Mouse (Mus musculus) midbrain, embryonic 13.5 days (tissue): ENCODE data around the gene Nck1. TPM values are rescaled to one million over a fixed set of nuclear protein-coding genes. Genes with fewer than 3 reads are reported as not detected.

Experiments used
- ATAC-seq: fragments of 200-750 bp; cut with Nextera tagmentation; 2 replicates; pipeline ENCODE4 v1.8.0; 2017; ENCODE audit warnings: mild to moderate bottlenecking, moderate TSS enrichment, moderate library complexity
- H3K27ac ChIP-seq: fragments of 300-500 bp; sonication (generic); 2 replicates; pipeline ENCODE4 v1.5.1; 2015; ENCODE audit warnings: inconsistent platforms, mild to moderate bottlenecking, moderate library complexity
- H3K27me3 ChIP-seq: fragments of 300-500 bp; sonication (generic); 2 replicates; pipeline ENCODE4 v1.6.1; 2015; ENCODE audit warnings: mild to moderate bottlenecking, inconsistent platforms
- H3K36me3 ChIP-seq: fragments of 300-500 bp; sonication (generic); 2 replicates; pipeline ENCODE4 v1.6.1; 2015; ENCODE audit warnings: mild to moderate bottlenecking, inconsistent platforms
- H3K4me1 ChIP-seq: fragments of 300-500 bp; sonication (generic); replicated peaks from 2 replicates; pipeline ENCODE4 v1.6.1; 2015; ENCODE audit warnings: inconsistent platforms
- H3K4me2 ChIP-seq: fragments of 300-500 bp; sonication (generic); replicated peaks from 2 replicates; pipeline ENCODE4 v1.6.1; 2015; ENCODE audit warnings: moderate library complexity, mild to moderate bottlenecking, inconsistent platforms
- H3K4me3 ChIP-seq: fragments of 300-500 bp; sonication (generic); replicated peaks from 2 replicates; pipeline ENCODE4 v1.5.1; 2015; ENCODE audit warnings: mild to moderate bottlenecking, inconsistent platforms
- H3K9ac ChIP-seq: fragments of 300-500 bp; sonication (generic); replicated peaks from 2 replicates; pipeline ENCODE4 v1.6.1; 2015; ENCODE audit warnings: mild to moderate bottlenecking, inconsistent platforms
- H3K9me3 ChIP-seq: fragments of 300-500 bp; sonication (generic); 2 replicates; pipeline ENCODE4 v1.6.1; 2016; ENCODE audit warnings: mild to moderate bottlenecking, inconsistent platforms
- WGBS: fragments of 180-500 bp; shearing (Covaris S2); methylation state at CpG from one replicate; pipeline ENCODE4 v1.1.7; 2015; 5-methylcytosine and 5-hydroxymethylcytosine counted together
- polyA plus RNA-seq: library from polyadenylated mRNA; unstranded; fragments of >200 nt; fragmentation: Nextera tagmentation; extraction: Ambion mirVana; gene quantifications from 2 replicates; pipeline ENCODE4 v1.2.1, GENCODE M21; 2015

Nck1 gene
- polyA plus RNA-seq, 1 experiment from 2014 or later, result 61.6 TPM

GRCm38 (mm10) chr9:100569798-100570625 is 24.1 kb upstream of the Nck1 start:
- Histone ChIP-seq H3K4me1 (peaks cover 10% of the 10 kb centered on the region), H3K4me2 (peak overlapping the region; percentile 60), H3K9ac (peak overlapping the region; percentile 78), H3K9me3 (no peaks in the 10 kb centered on the region), H3K36me3 (no peaks in the 10 kb centered on the region), H3K27me3 (peaks cover 3% of the 10 kb centered on the region; the same call in 1 of the 2 replicates), H3K27ac (no peak overlapping the region), H3K4me3 (peak overlapping the region; percentile 68)
- WGBS, result 10% methylated on average over 32 of the region's 32 CpGs
- ATAC-seq, result peak; percentile 29; the same call in 1 of the 2 replicates

GRCm38 (mm10) chr9:100560251-100560890 is 14.4 kb upstream of the Nck1 start:
- H3K27me3 ChIP-seq, result no peaks in the 10 kb centered on the region
- ATAC-seq, result no peak
- WGBS, result 84% methylated on average over 10 of the region's 10 CpGs
- no peak overlapping the region for H3K27ac ChIP-seq
- H3K9me3 ChIP-seq, result no peaks in the 10 kb centered on the region
- no peaks in the 10 kb centered on the region for H3K36me3 ChIP-seq
- H3K9ac ChIP-seq, result no peak overlapping the region
- H3K4me3 ChIP-seq, result no peak overlapping the region
- H3K4me1 ChIP-seq, result no peaks in the 10 kb centered on the region
- no peak overlapping the region for H3K4me2 ChIP-seq

DNA sequence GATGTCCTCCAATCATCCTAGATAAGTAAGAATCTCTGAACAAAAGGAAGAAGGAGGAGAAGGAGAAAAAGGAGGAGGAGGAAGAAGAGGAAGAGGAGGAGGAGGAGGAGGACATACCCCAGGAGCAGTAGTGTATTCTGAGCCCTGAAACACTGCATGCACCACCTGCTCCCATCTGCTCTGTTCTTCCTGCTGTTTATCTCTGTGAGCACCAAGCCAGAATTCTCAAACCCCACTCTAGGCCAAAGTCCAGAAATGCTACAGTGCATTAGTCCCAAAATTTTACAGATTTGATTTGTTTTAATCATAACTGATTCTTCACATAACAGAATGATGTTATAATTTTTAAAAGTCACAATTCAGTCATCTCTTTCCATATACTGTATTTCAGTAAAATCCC is 13.1 kb upstream of the Nck1 start:
- Histone ChIP-seq H3K9me3 (no peaks in the 10 kb centered on the region), H3K4me2 (no peak overlapping the region), H3K27ac (no peak overlapping the region), H3K27me3 (no peaks in the 10 kb centered on the region), H3K4me1 (no peaks in the 10 kb centered on the region), H3K9ac (no peak overlapping the region), H3K4me3 (no peak overlapping the region), H3K36me3 (no peaks in the 10 kb centered on the region)
- no peak for ATAC-seq

DNA sequence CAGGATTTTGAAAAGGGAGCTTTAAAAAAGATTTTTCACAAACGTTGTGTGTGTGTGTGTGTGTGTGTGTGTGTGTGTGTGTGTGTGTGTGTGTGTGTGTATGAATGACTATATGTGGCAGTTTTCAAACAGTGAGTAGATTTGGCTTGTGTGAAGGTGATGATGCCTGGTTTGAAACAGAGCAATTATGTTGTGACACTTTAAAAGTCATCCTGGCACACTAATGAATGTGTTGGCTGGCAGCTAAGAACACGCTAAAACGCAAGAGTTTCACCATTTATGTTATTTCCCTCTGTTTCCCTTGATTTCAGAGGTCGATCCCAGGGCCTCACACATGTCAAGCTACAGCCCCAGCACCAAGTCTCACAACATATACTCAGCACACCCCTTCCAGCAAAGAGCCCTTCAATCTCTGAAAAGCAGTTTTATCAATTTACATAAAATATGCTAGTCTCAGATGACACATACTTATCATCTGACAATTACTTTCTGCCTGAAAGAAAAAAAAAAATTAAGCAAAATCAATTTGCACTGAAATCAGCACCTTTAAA is 12.2 kb upstream of the Nck1 start:
- WGBS, result 84% methylated on average over 4 of the region's 4 CpGs
- Histone ChIP-seq H3K4me3 (no peak overlapping the region), H3K9ac (no peak overlapping the region), H3K27ac (no peak overlapping the region), H3K36me3 (peaks cover 2% of the 10 kb centered on the region), H3K4me2 (no peak overlapping the region), H3K4me1 (no peaks in the 10 kb centered on the region), H3K27me3 (no peaks in the 10 kb centered on the region), H3K9me3 (no peaks in the 10 kb centered on the region)
- ATAC-seq, result no peak

- Histone ChIP-seq H3K36me3 (peaks cover 10% of the 10 kb centered on the region), H3K9ac (no peak overlapping the region), H3K9me3 (no peaks in the 10 kb centered on the region), H3K4me2 (no peak overlapping the region), H3K4me1 (no peaks in the 10 kb centered on the region), H3K4me3 (no peak overlapping the region), H3K27ac (no peak overlapping the region), H3K27me3 (no peaks in the 10 kb centered on the region)
- ATAC-seq, result no peak
- WGBS, result 80% methylated on average over 5 of the region's 5 CpGs
These were observed 9.8 kb upstream of the Nck1 start for GRCm38 (mm10) chr9:100555686-100556085.

GRCm38 (mm10) chr9:100548313-100548712 is 2.4 kb upstream of the Nck1 start:
- H3K9me3 ChIP-seq, result peaks cover 11% of the 10 kb centered on the region; the same call in 1 of the 2 replicates
- H3K36me3 ChIP-seq, result peaks cover 22% of the 10 kb centered on the region
- peaks cover 22% of the 10 kb centered on the region for H3K4me1 ChIP-seq
- H3K4me3 ChIP-seq, result no peak overlapping the region
- no peak overlapping the region for H3K4me2 ChIP-seq
- no peak overlapping the region for H3K9ac ChIP-seq
- H3K27me3 ChIP-seq, result no peaks in the 10 kb centered on the region
- no peak overlapping the region for H3K27ac ChIP-seq
- no peak for ATAC-seq
- 88% methylated on average over 2 of the region's 2 CpGs for WGBS

GRCm38 (mm10) chr9:100546594-100546910 is 618 bp upstream of the Nck1 start:
- Histone ChIP-seq H3K9ac (peak overlapping the region; percentile 94), H3K4me1 (peaks cover 22% of the 10 kb centered on the region), H3K4me2 (peak overlapping the region; percentile 79), H3K27me3 (no peaks in the 10 kb centered on the region), H3K36me3 (peaks cover 12% of the 10 kb centered on the region), H3K27ac (peak overlapping the region; percentile 90), H3K9me3 (peaks cover 11% of the 10 kb centered on the region; the same call in 1 of the 2 replicates), H3K4me3 (peak overlapping the region; percentile 94)
- WGBS, result 11% methylated on average over 9 of the region's 9 CpGs
- peak; percentile 54 for ATAC-seq

DNA sequence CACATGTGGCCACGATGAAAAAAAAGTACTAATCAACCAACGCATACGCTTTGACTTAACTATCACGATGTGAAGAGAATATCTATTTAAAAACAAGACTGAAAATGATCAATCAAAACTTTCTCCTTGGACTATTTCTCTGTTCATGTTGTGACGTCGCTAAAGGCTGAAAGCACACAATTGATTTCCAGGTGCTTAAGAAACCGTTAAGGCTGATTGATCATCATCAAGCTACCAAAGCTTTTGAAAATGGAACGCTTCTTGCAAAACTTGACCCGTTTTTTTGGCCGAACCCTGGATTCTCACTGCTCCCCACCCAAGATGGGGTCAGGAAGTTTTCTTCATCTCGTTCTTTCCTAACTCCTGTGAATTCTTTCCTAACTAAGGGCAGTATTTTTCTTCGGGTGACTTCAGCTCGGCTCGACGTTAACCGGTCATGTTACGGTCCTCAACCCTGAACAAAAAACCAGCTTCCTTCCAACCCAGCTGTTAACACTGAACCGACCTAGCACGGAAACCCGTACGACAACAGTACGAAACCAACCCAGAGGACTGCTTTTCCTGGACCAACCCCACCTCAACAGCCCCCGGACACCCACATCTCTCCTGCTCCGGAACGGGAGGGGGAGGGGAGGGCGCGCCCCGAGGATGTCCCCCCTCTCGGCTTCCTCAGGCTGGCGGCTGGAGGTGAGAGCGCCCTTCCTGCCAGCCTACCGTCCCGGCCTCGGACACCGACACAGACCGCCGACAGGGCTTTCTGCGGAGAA is 803 bp downstream of the Nck1 start:
- peaks cover 12% of the 10 kb centered on the region for H3K36me3 ChIP-seq
- H3K4me1 ChIP-seq, result peaks cover 22% of the 10 kb centered on the region
- ATAC-seq, result no peak; the same call in 1 of the 2 replicates
- peak overlapping the region; percentile 94 for H3K4me3 ChIP-seq
- peak overlapping the region; percentile 90 for H3K27ac ChIP-seq
- no peaks in the 10 kb centered on the region for H3K27me3 ChIP-seq
- H3K9ac ChIP-seq, result peak overlapping the region; percentile 94
- under 1% methylated on average over 36 of the region's 38 CpGs for WGBS
- H3K4me2 ChIP-seq, result peak overlapping the region; percentile 79
- peaks cover 11% of the 10 kb centered on the region; the same call in 1 of the 2 replicates for H3K9me3 ChIP-seq

DNA sequence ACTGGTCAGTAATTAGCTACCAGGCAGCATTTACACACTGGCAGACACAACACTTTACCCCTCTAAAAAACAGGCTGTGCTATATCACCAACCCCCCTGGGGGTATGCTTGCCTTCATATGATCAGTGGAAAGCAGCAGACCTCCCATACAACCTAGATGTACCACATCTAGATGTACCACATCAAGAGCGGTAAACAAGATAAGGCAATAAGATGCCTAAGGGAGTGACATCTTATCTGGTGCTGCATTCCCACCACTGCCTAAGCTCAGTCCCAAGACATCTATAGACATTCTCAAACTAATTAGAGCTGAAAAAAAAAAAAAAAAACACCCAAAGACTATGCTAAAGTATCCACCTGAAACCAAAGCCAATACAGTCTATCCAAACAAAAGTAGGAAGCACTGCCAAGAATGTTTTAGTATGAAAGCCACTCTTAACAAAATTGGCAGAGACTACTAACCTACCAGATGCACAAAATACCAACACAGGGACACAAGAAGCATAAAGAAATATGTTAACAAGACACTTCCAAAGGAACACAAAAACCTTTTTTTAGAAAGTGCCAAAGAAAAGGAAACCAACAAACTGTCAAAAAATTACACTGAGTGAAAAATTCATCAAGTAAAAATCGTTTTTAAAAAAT is 10.2 kb downstream of the Nck1 start:
- Histone ChIP-seq H3K4me1 (no peaks in the 10 kb centered on the region), H3K9me3 (no peaks in the 10 kb centered on the region), H3K36me3 (no peaks in the 10 kb centered on the region), H3K4me2 (no peak overlapping the region), H3K27ac (no peak overlapping the region), H3K9ac (no peak overlapping the region), H3K27me3 (no peaks in the 10 kb centered on the region), H3K4me3 (no peak overlapping the region)
- ATAC-seq, result no peak
- 95% methylated on average over 2 of the region's 2 CpGs for WGBS

- Histone ChIP-seq H3K9me3 (no peaks in the 10 kb centered on the region), H3K27ac (no peak overlapping the region), H3K9ac (no peak overlapping the region), H3K4me2 (no peak overlapping the region), H3K36me3 (no peaks in the 10 kb centered on the region), H3K27me3 (no peaks in the 10 kb centered on the region), H3K4me3 (no peak overlapping the region), H3K4me1 (no peaks in the 10 kb centered on the region)
- 98% methylated on average over 3 of the region's 3 CpGs for WGBS
- no peak for ATAC-seq
These were observed 11.2 kb downstream of the Nck1 start for GRCm38 (mm10) chr9:100534686-100535085.

DNA sequence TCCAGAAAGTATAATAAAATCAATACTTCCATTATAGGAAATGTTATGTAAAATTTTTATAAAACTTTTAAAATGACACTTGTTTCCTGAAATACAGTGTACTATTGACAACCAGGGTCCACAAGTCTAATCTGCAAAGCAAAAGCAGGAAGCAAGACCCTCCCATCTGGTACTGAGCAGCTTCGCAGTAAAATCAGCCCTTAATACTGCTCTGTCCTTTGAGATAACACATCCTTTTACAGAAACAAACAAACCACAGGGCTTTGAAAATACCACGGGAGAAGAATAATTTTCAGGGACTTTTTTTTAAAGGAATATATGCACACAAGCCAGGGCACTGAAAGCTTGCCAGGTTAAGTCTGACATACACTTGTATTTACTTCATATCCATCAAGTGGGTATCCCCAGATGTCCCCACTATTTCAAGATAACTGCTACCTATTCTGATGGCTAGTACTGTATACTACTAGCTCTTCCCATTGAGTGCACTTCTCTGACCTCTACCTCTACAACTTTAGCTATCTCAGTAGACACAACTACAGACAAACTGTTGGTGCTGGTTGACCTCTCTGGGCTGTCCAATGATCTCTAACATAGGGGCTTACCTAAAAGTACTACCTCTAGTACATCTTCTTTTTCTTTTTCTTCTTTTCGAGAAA is 13.0 kb downstream of the Nck1 start:
- no peaks in the 10 kb centered on the region for H3K27me3 ChIP-seq
- no peak overlapping the region for H3K4me2 ChIP-seq
- 85% methylated on average over 3 of the region's 3 CpGs for WGBS
- no peak overlapping the region for H3K27ac ChIP-seq
- no peak overlapping the region for H3K9ac ChIP-seq
- H3K36me3 ChIP-seq, result 0 out of 2 replicates have a peak, but pooled peaks cover 3% of the 10 kb centered on the region
- no peak overlapping the region for H3K4me3 ChIP-seq
- ATAC-seq, result no peak
- no peaks in the 10 kb centered on the region for H3K4me1 ChIP-seq
- no peaks in the 10 kb centered on the region for H3K9me3 ChIP-seq
